Mouse (Mus musculus): ENCODE data around the gene Ftsj3. TPM values are rescaled to one million over a fixed set of nuclear protein-coding genes. Genes with fewer than 3 reads are reported as not detected.

Ftsj3 gene
- polyA plus RNA-seq, 1 experiment from 2014 or later = 60.7 TPM

- H3K4me3 ChIP-seq (ENCODE audit: low read depth, low read length) = no peak overlapping the region
- ATAC-seq (ENCODE audit: insufficient read depth) = no peak
- H3K27ac ChIP-seq (ENCODE audit: low read depth) = peak overlapping the region; percentile 78
- no peaks in the 10 kb centered on the region for H3K27me3 ChIP-seq (ENCODE audit: insufficient read depth, low read length)
- TF ChIP-seq CTCF (IDR thresholded peaks at IDR 0.05; ENCODE audit: low read depth) = no peak
- no peaks in the 10 kb centered on the region for H3K9me3 ChIP-seq (ENCODE audit: low read depth, low read length)
- no peak overlapping the region for H3K9ac ChIP-seq
- peaks cover 6% of the 10 kb centered on the region; the same call in 1 of the 2 replicates for H3K36me3 ChIP-seq (ENCODE audit: insufficient read depth)
- no peak for DNase-seq
- 92% methylated on average over 1 of the region's 1 CpGs for WGBS
- H3K4me2 ChIP-seq = no peak overlapping the region
- H3K4me1 ChIP-seq (ENCODE audit: insufficient read depth) = peaks cover 20% of the 10 kb centered on the region
These were observed 18.5 kb upstream of the Ftsj3 start for GRCm38 (mm10) chr11:106274374-106274773.

DNA sequence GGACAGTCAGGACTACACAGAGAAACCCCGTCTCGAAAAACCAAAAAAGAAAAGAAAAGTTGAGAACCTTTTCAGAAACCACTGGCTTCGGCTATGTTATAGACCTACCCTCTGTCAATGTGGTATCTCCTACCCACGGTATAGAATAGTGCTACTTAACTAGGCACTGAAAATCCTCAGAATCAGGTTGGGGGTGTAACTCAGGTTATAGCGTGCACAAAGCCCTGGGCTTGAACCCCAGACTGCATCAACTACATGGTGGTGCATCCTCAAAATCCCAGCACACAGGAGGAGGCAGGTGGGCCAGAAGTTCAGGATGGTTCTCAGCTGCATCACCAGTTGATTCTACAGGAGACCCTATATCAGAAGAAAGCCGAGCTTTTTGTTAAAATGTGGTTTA, 17.9 kb upstream of the Ftsj3 start:
- ATAC-seq (ENCODE audit: insufficient read depth) (no peak), DNase-seq (no peak)
- Histone ChIP-seq H3K4me2 (peak overlapping the region; percentile 78), H3K27me3 (ENCODE audit: insufficient read depth, low read length) (no peaks in the 10 kb centered on the region), H3K4me1 (ENCODE audit: insufficient read depth) (peaks cover 25% of the 10 kb centered on the region), H3K4me3 (ENCODE audit: low read depth, low read length) (peak overlapping the region; percentile 98; the same call in 1 of the 2 replicates), H3K27ac (ENCODE audit: low read depth) (peak overlapping the region; percentile 60; the same call in 1 of the 2 replicates), H3K9me3 (ENCODE audit: low read depth, low read length) (no peaks in the 10 kb centered on the region), H3K36me3 (ENCODE audit: insufficient read depth) (peaks cover 6% of the 10 kb centered on the region; the same call in 1 of the 2 replicates), H3K9ac (0 out of 2 replicates have a peak overlapping the region, but pooled peaks have one; percentile 60)
- WGBS = 94% methylated on average over 6 of the region's 6 CpGs
- TF ChIP-seq CTCF (IDR thresholded peaks at IDR 0.05; ENCODE audit: low read depth) = no peak

DNA sequence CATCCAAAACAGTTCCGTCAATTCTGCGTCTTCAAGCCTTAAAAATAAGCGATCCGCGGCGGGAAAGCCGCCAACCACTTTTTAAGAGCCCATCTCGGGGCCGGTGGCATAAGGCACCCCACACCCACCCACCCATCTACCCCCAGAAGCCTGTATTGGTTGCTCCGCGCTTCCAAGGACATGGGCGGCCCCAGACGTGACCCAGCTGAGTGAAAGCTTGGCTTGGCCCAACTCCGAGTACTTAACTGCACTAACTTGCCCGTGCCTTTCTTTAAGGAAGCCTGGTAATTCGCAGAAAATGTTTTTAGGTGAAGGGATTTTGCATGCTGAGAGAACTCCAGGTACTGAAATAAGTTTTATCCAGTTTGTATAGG, 17.4 kb upstream of the Ftsj3 start:
- H3K27me3 ChIP-seq (ENCODE audit: insufficient read depth, low read length) = no peaks in the 10 kb centered on the region
- H3K9me3 ChIP-seq (ENCODE audit: low read depth, low read length) = no peaks in the 10 kb centered on the region
- ATAC-seq (ENCODE audit: insufficient read depth) (peak; percentile 9; the same call in 1 of the 2 replicates), DNase-seq (no peak)
- TF ChIP-seq CTCF (IDR thresholded peaks at IDR 0.05; ENCODE audit: low read depth) = no peak
- peaks cover 10% of the 10 kb centered on the region for H3K36me3 ChIP-seq (ENCODE audit: insufficient read depth)
- peak overlapping the region; percentile 98 for H3K4me3 ChIP-seq (ENCODE audit: low read depth, low read length)
- peaks cover 30% of the 10 kb centered on the region for H3K4me1 ChIP-seq (ENCODE audit: insufficient read depth)
- 7% methylated on average over 16 of the region's 16 CpGs for WGBS
- peak overlapping the region; percentile 60 for H3K9ac ChIP-seq
- H3K27ac ChIP-seq (ENCODE audit: low read depth) = peak overlapping the region; percentile 92
- H3K4me2 ChIP-seq = peak overlapping the region; percentile 78

- Histone ChIP-seq H3K36me3 (ENCODE audit: insufficient read depth) (peaks cover 11% of the 10 kb centered on the region), H3K4me1 (ENCODE audit: insufficient read depth) (peaks cover 32% of the 10 kb centered on the region), H3K9ac (peak within 1 kb of the TSS; percentile 99), H3K4me2 (peak within 1 kb of the TSS; percentile 89), H3K9me3 (ENCODE audit: low read depth, low read length) (no peaks in the 10 kb centered on the region), H3K27me3 (ENCODE audit: insufficient read depth, low read length) (no peaks in the 10 kb centered on the region), H3K27ac (ENCODE audit: low read depth) (peak within 1 kb of the TSS; percentile 98), H3K4me3 (ENCODE audit: low read depth, low read length) (peak within 1 kb of the TSS; percentile 98)
- WGBS = under 1% methylated on average over 72 of the region's 72 CpGs
- TF ChIP-seq CTCF (IDR thresholded peaks at IDR 0.05; ENCODE audit: low read depth) = no peak
- DNase-seq = peak; percentile 99
- ATAC-seq (ENCODE audit: insufficient read depth) = peak; percentile 92
These were observed 16.9 kb upstream of the Ftsj3 start, which contains the start of gene Smarcd2 for GRCm38 (mm10) chr11:106272644-106273310. TSS of gene Smarcd2 (minus strand) at chr11:106272972.

DNA sequence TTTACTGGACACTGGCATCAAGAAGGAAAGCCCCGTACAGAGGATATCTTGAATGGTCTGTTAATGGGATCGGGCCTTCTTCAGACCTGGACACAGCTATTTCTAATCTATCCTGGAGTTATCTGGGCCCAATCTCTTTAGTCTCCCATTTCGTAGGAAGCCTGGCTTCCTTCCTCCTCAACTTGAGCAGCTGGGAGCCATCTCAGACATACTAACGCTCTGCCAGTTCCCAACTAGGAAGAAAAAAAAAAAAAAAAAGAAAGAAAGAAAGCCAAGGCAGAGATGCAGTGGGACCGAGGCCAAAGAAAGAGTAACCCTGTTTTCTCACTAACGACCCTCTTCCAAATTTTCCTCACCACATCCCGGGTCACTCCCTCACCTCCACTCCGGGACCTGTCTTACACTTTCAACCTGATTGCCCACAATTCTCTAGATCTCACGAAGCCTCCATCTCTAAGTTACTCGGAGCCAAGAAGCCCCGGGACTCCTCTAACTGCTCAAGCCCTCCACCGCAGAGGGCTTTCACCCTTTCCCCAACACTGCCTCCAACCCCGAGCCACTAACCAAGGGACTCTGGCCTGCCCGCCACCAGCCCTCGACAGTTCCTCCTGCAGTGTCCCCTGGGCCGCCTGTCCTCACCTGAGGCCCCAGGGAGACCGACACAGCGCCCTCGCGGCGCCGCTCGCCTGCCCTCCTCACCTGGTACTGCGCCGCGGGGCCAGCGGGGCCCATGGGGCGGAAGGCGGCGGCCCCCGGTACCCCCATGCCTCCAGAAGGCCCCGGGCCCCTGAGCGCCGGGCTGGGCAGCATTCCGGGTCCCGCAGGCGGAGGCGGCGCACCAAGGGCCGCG, 16.1 kb upstream of the Ftsj3 start:
- Histone ChIP-seq H3K36me3 (ENCODE audit: insufficient read depth) (peaks cover 18% of the 10 kb centered on the region), H3K9me3 (ENCODE audit: low read depth, low read length) (no peaks in the 10 kb centered on the region), H3K4me3 (ENCODE audit: low read depth, low read length) (peak overlapping the region; percentile 98), H3K9ac (peak overlapping the region; percentile 99), H3K4me2 (peak overlapping the region; percentile 89), H3K27ac (ENCODE audit: low read depth) (peak overlapping the region; percentile 98), H3K4me1 (ENCODE audit: insufficient read depth) (peaks cover 32% of the 10 kb centered on the region), H3K27me3 (ENCODE audit: insufficient read depth, low read length) (no peaks in the 10 kb centered on the region)
- under 1% methylated on average over 41 of the region's 41 CpGs for WGBS
- peak; percentile 85 for DNase-seq
- peak; percentile 19; the same call in 1 of the 2 replicates for ATAC-seq (ENCODE audit: insufficient read depth)
- TF ChIP-seq CTCF (IDR thresholded peaks at IDR 0.05; ENCODE audit: low read depth) = no peak

DNA sequence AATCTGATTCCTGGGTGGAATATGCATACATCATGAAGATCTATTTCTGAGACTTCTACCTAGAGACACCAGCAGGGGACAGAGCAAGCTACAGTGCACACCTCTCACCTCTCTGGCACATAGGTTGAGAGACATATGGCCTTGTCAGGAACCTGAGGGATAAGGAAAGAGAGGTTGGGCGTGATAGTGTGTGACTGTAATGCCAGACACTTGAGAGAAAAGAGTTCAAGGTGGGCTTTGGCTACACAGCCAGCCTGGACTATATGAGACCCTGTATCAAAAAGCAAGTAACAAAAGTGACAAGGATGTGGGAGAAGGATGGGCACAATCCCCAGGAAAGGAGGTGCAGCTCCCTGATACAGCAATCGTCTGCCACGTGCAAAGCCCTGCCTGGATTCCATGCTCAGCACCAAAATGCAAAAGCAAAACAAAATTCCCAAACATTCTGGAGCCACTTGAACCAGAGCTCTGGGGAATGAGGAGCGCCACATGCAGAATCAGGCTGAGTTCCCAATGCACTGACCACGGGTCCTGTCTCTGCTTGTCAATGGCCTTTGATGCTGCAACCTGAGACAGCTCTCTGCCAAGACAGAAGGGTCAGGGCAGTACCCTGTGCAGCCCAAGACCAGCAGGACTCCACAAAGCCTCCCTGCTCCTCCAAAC, 15.4 kb upstream of the Ftsj3 start:
- TF ChIP-seq CTCF (IDR thresholded peaks at IDR 0.05; ENCODE audit: low read depth) = peak; percentile 31; the same call in 1 of the 2 replicates
- Histone ChIP-seq H3K4me2 (peak overlapping the region; percentile 89), H3K4me3 (ENCODE audit: low read depth, low read length) (peak overlapping the region; percentile 98), H3K36me3 (ENCODE audit: insufficient read depth) (peaks cover 26% of the 10 kb centered on the region), H3K4me1 (ENCODE audit: insufficient read depth) (peaks cover 32% of the 10 kb centered on the region), H3K27ac (ENCODE audit: low read depth) (peak overlapping the region; percentile 98), H3K9me3 (ENCODE audit: low read depth, low read length) (no peaks in the 10 kb centered on the region), H3K27me3 (ENCODE audit: insufficient read depth, low read length) (no peaks in the 10 kb centered on the region), H3K9ac (peak overlapping the region; percentile 99)
- ATAC-seq (ENCODE audit: insufficient read depth) = no peak
- DNase-seq = peak; percentile 47
- 13% methylated on average over 5 of the region's 5 CpGs for WGBS
